Mouse (Mus musculus) heart, embryonic 16.5 days (tissue): ENCODE measurements at regions not wholly inside any gene's neighbourhood (a gene's known extent, or its start where the extent isn't known, plus 50 kb on each side); places are given as distances from the start of the nearest gene placed in this dataset.

ENCODE experiments used
- ATAC-seq: fragments of 200-750 bp; cut with Nextera tagmentation; replicated peaks from 2 replicates; pipeline ENCODE4 v1.8.0; 2017; ENCODE audit warnings: moderate number of reproducible peaks; ENCODE audit not compliant: insufficient read depth, low FRiP score; ENCODE audit errors: extremely low read depth
- H3K27ac ChIP-seq: fragments of 300-500 bp; sonication (generic); 2 replicates; pipeline ENCODE4 v1.5.1; 2014; ENCODE audit warnings: mild to moderate bottlenecking, low read length, control low read depth, moderate library complexity
- H3K27me3 ChIP-seq: fragments of 300-500 bp; sonication (generic); 2 replicates; pipeline ENCODE4 v1.6.1; 2014; ENCODE audit warnings: low read length, mixed read lengths; ENCODE audit not compliant: control insufficient read depth, insufficient read depth
- H3K36me3 ChIP-seq: fragments of 300-500 bp; sonication (generic); 2 replicates; pipeline ENCODE4 v1.6.1; 2014; ENCODE audit not compliant: control insufficient read depth, insufficient read depth
- H3K4me1 ChIP-seq: fragments of 300-500 bp; sonication (generic); 2 replicates; pipeline ENCODE4 v1.6.1; 2014; ENCODE audit warnings: low read length, mixed read lengths; ENCODE audit not compliant: control insufficient read depth, insufficient read depth
- H3K4me2 ChIP-seq: fragments of 300-500 bp; sonication (generic); 2 replicates; pipeline ENCODE4 v1.6.1; 2014; ENCODE audit warnings: low read depth, mild to moderate bottlenecking, control low read depth, low read length
- H3K4me3 ChIP-seq: fragments of 300-500 bp; sonication (generic); 2 replicates; pipeline ENCODE4 v1.5.1; 2014; ENCODE audit warnings: mild to moderate bottlenecking, control low read depth, low read length
- H3K9ac ChIP-seq: fragments of 300-500 bp; sonication (generic); 2 replicates; pipeline ENCODE4 v1.6.1; 2014; ENCODE audit warnings: low read length, control low read depth
- H3K9me3 ChIP-seq: fragments of 300-500 bp; sonication (generic); replicated peaks from 2 replicates; pipeline ENCODE4 v1.6.1; 2016; ENCODE audit warnings: low read length; ENCODE audit not compliant: control insufficient read depth
- WGBS: fragments of 180-500 bp; shearing (Covaris S2); extraction: QIAGEN DNeasy Blood & Tissue Kit; methylation state at CpG from one replicate; pipeline ENCODE4 v1.1.7; 2014; 5-methylcytosine and 5-hydroxymethylcytosine counted together

- Histone ChIP-seq H3K4me2 (no peak overlapping the region), H3K36me3 (no peaks in the 10 kb centered on the region), H3K9ac (no peak overlapping the region), H3K27ac (no peak overlapping the region), H3K27me3 (no peaks in the 10 kb centered on the region), H3K9me3 (peaks cover 4% of the 10 kb centered on the region), H3K4me1 (no peaks in the 10 kb centered on the region), H3K4me3 (no peak overlapping the region)
- WGBS: 78% methylated on average over 4 of the region's 4 CpGs
- no peak for ATAC-seq
These were observed 54.6 kb upstream of the Slc6a6 start for GRCm38 (mm10) chr6:91629230-91629629.

- no peak overlapping the region for H3K27ac ChIP-seq
- H3K36me3 ChIP-seq: no peaks in the 10 kb centered on the region
- no peak overlapping the region for H3K4me2 ChIP-seq
- H3K27me3 ChIP-seq: no peaks in the 10 kb centered on the region
- no peak for ATAC-seq
- H3K4me1 ChIP-seq: no peaks in the 10 kb centered on the region
- no peak overlapping the region for H3K4me3 ChIP-seq
- peaks cover 4% of the 10 kb centered on the region for H3K9me3 ChIP-seq
- 86% methylated on average over 6 of the region's 6 CpGs for WGBS
- no peak overlapping the region for H3K9ac ChIP-seq
These were observed 52.6 kb upstream of the Slc6a6 start for GRCm38 (mm10) chr6:91631261-91631660.
